Comparison of ENCODE assay signal across 8 mouse cellular contexts in genomic region chr2:6129555-6130355, GRCm38 (mm10). TPM values are rescaled to one million over a fixed set of nuclear protein-coding genes. Genes with fewer than 3 reads are reported as not detected.
DNase-seq lines count a peak whose midpoint lies in the region; ATAC-seq and TF ChIP-seq lines count a peak whose summit lies in the region.

TSS of gene Proser2 (minus strand) at chr2:6130211.

- H3K9ac ChIP-seq in embryonic facial prominence, embryonic 11.5 days (replicated peaks; ENCODE audit: low read length): peak within 1 kb of the TSS; percentile 72
- H3K9ac ChIP-seq in limb, embryonic 11.5 days (ENCODE audit: low read length): peak within 1 kb of the TSS; percentile 61
- H3K9ac ChIP-seq in midbrain, embryonic 11.5 days (ENCODE audit: low read length): peak within 1 kb of the TSS; percentile 63

- H3K9me3 ChIP-seq in embryonic facial prominence, embryonic 11.5 days (replicated peaks; ENCODE audit: control insufficient read depth, low read length): no peaks in the 10 kb centered on the region
- no peaks in the 10 kb centered on the region for H3K9me3 ChIP-seq in limb, embryonic 11.5 days (ENCODE audit: control insufficient read depth, low read length)
- no peaks in the 10 kb centered on the region for H3K9me3 ChIP-seq in midbrain, embryonic 11.5 days (ENCODE audit: control insufficient read depth, low read length)

- ATAC-seq in embryonic facial prominence, embryonic 11.5 days (replicated peaks; ENCODE audit: insufficient number of reproducible peaks, low FRiP score, low TSS enrichment, low read depth): peak; percentile 90
- peak; percentile 85 for ATAC-seq in limb, embryonic 11.5 days (ENCODE audit: insufficient number of reproducible peaks, low FRiP score, low TSS enrichment, low read depth)
- ATAC-seq in midbrain, embryonic 11.5 days (ENCODE audit: low FRiP score): peak; percentile 93

- peak; percentile 85 for DNase-seq in brain, adult 2 months (ENCODE audit: low read depth, low spot score)
- peak; percentile 94 for DNase-seq in embryonic facial prominence, embryonic 11.5 days (ENCODE audit: low spot score)
- DNase-seq in heart, adult 8-10 months (ENCODE audit: low spot score): peak; percentile 68
- DNase-seq in kidney, adult 18-20 months: peak; percentile 83
- DNase-seq in limb, embryonic 11.5 days (ENCODE audit: low spot score): peak; percentile 86
- peak; percentile 98 for DNase-seq in midbrain, embryonic 11.5 days (ENCODE audit: low spot score, missing footprints)
- no peak for DNase-seq in adipocyte (ENCODE audit: low spot score)

- peak within 1 kb of the TSS; percentile 69 for H3K4me3 ChIP-seq in embryonic facial prominence, embryonic 11.5 days (ENCODE audit: low read depth, low read length)
- H3K4me3 ChIP-seq in limb, embryonic 11.5 days (ENCODE audit: low read depth, low read length): peak within 1 kb of the TSS; percentile 71
- H3K4me3 ChIP-seq in midbrain, embryonic 11.5 days (ENCODE audit: low read depth, low read length): peak within 1 kb of the TSS; percentile 55
- peak within 1 kb of the TSS; percentile 97 for H3K4me3 ChIP-seq in small intestine, adult 2 months (ENCODE audit: low read depth, low read length)

- no peak within 1 kb of the TSS for H3K27ac ChIP-seq in embryonic facial prominence, embryonic 11.5 days (replicated peaks; ENCODE audit: low read depth, low read length)
- H3K27ac ChIP-seq in limb, embryonic 11.5 days (replicated peaks; ENCODE audit: low read depth, low read length): no peak within 1 kb of the TSS
- H3K27ac ChIP-seq in midbrain, embryonic 11.5 days (ENCODE audit: low read depth, low read length): no peak within 1 kb of the TSS
- H3K27ac ChIP-seq in small intestine, adult 2 months (ENCODE audit: insufficient read depth, low read depth, low read length): peak within 1 kb of the TSS; percentile 10; the same call in 1 of the 2 replicates

- no peaks in the 10 kb centered on the region for H3K36me3 ChIP-seq in embryonic facial prominence, embryonic 11.5 days (replicated peaks; ENCODE audit: control insufficient read depth, insufficient read depth, low read depth, low read length)
- H3K36me3 ChIP-seq in limb, embryonic 11.5 days (ENCODE audit: control insufficient read depth, insufficient read depth, low read length): no peaks in the 10 kb centered on the region
- H3K36me3 ChIP-seq in midbrain, embryonic 11.5 days (ENCODE audit: control insufficient read depth, insufficient read depth, low read length): no peaks in the 10 kb centered on the region
- H3K36me3 ChIP-seq in small intestine, adult 2 months (ENCODE audit: control insufficient read depth, insufficient read depth, low read length): no peaks in the 10 kb centered on the region

- peaks cover 7% of the 10 kb centered on the region for H3K27me3 ChIP-seq in embryonic facial prominence, embryonic 11.5 days (ENCODE audit: control insufficient read depth, insufficient read depth, low read length)
- peaks cover 15% of the 10 kb centered on the region for H3K27me3 ChIP-seq in limb, embryonic 11.5 days (ENCODE audit: control insufficient read depth, insufficient read depth, low read length)
- peaks cover 14% of the 10 kb centered on the region for H3K27me3 ChIP-seq in midbrain, embryonic 11.5 days (ENCODE audit: control insufficient read depth, insufficient read depth, low read length)
- H3K27me3 ChIP-seq in small intestine, adult 2 months (ENCODE audit: control insufficient read depth, insufficient read depth, low read length): no peaks in the 10 kb centered on the region

- WGBS in embryonic facial prominence, embryonic 11.5 days: under 1% methylated on average over 82 of the region's 83 CpGs
- WGBS in limb, embryonic 11.5 days: under 1% methylated on average over 83 of the region's 83 CpGs
- WGBS in midbrain, embryonic 11.5 days: under 1% methylated on average over 80 of the region's 83 CpGs
- under 1% methylated on average over 82 of the region's 83 CpGs for WGBS in small intestine, adult 2 months

- H3K4me1 ChIP-seq in embryonic facial prominence, embryonic 11.5 days (ENCODE audit: control insufficient read depth, insufficient read depth, low read length): no peaks in the 10 kb centered on the region
- no peaks in the 10 kb centered on the region for H3K4me1 ChIP-seq in limb, embryonic 11.5 days (ENCODE audit: control insufficient read depth, insufficient read depth, low read length)
- H3K4me1 ChIP-seq in midbrain, embryonic 11.5 days (ENCODE audit: control insufficient read depth, insufficient read depth, low read length): no peaks in the 10 kb centered on the region
- H3K4me1 ChIP-seq in small intestine, adult 2 months (ENCODE audit: control insufficient read depth, insufficient read depth, insufficient read length, low read length): peaks cover 3% of the 10 kb centered on the region; the same call in 1 of the 2 replicates

- no peak for TF ChIP-seq CTCF in small intestine, adult 2 months (IDR thresholded peaks at IDR 0.05; ENCODE audit: extremely low read depth, insufficient read length, insufficient replicate concordance, low read depth, low read length)

- peak within 1 kb of the TSS; percentile 83 for H3K4me2 ChIP-seq in embryonic facial prominence, embryonic 11.5 days (ENCODE audit: low read depth, low read length)
- H3K4me2 ChIP-seq in limb, embryonic 11.5 days (ENCODE audit: low read depth, severe bottlenecking): peak within 1 kb of the TSS; percentile 89
- peak within 1 kb of the TSS; percentile 91 for H3K4me2 ChIP-seq in midbrain, embryonic 11.5 days

- TF ChIP-seq POLR2A in small intestine, adult 2 months (IDR thresholded peaks at IDR 0.05; ENCODE audit: low read depth, low read length): no peak; the same call in none of the 2 replicates

RNA-seq across cellular contexts. Expression of gene Proser2, which starts in this region (rescaled TPM):
- polyA plus RNA-seq in embryonic facial prominence, embryonic 11.5 days (2014; fragmentation: Nextera tagmentation; extraction: Ambion mirVana): 1.9 and 2.3 TPM in 2 replicates
- total RNA-seq in heart, adult 8-10 months (2022): 10 to 100 TPM in 3 of 4 experiments, 1 to 10 TPM in 1; 8.5 to 15.9 (median 14.0) TPM
- polyA plus RNA-seq in limb, embryonic 11.5 days (2014; fragmentation: Nextera tagmentation; extraction: Ambion mirVana): 3.8 and 4.8 TPM in 2 replicates
- polyA plus RNA-seq in midbrain, embryonic 11.5 days (2014; fragmentation: Nextera tagmentation; extraction: Ambion mirVana): 2.5 and 3.5 TPM in 2 replicates
- 9.3 and 11.8 TPM in 2 replicates for polyA plus RNA-seq in small intestine, adult 2 months (2012; rRNA removed)
